8 mouse cellular contexts compared by ENCODE assay signal in genomic region chr8:107424597-107425229, GRCm38 (mm10). TPM values are rescaled to one million over a fixed set of nuclear protein-coding genes. Genes with fewer than 3 reads are reported as not detected.
A peak's percentile ranks its signal among the peaks of the same experiment; 100 is the strongest.
DNase-seq lines count a peak whose midpoint lies in the region; ATAC-seq and TF ChIP-seq lines count a peak whose summit lies in the region.

Nob1 (minus strand) TSS chr8:107425051.

- peak; percentile 64 for TF ChIP-seq CTCF in E14TG2a.4 (conservative IDR thresholded peaks at IDR 0.05; ENCODE audit: low read length)
- TF ChIP-seq CTCF in liver, postnatal 0 days (IDR thresholded peaks at IDR 0.05; ENCODE audit: low read depth) = peak; percentile 100

- peaks cover 48% of the 10 kb centered on the region for H3K4me1 ChIP-seq in E14TG2a.4 (replicated peaks; ENCODE audit: low read depth, low read length)
- peaks cover 21% of the 10 kb centered on the region for H3K4me1 ChIP-seq in forebrain, embryonic 13.5 days
- H3K4me1 ChIP-seq in liver, postnatal 0 days (ENCODE audit: insufficient read depth) = peaks cover 17% of the 10 kb centered on the region
- H3K4me1 ChIP-seq in neural tube, embryonic 14.5 days (ENCODE audit: control insufficient read depth, insufficient read depth, low read length) = peaks cover 8% of the 10 kb centered on the region

- peak within 1 kb of the TSS; percentile 58; the same call in 1 of the 2 replicates for H3K27ac ChIP-seq in forebrain, embryonic 13.5 days
- H3K27ac ChIP-seq in liver, postnatal 0 days (ENCODE audit: low read depth) = peak within 1 kb of the TSS; percentile 78
- peak within 1 kb of the TSS; percentile 75 for H3K27ac ChIP-seq in neural tube, embryonic 14.5 days (ENCODE audit: low read depth, low read length)

- WGBS in forebrain, embryonic 13.5 days = under 1% methylated on average over 50 of the region's 50 CpGs
- under 1% methylated on average over 50 of the region's 50 CpGs for WGBS in large intestine, adult 2 months
- under 1% methylated on average over 50 of the region's 50 CpGs for WGBS in liver, postnatal 0 days (ENCODE audit: insufficient replicate concordance)
- under 1% methylated on average over 47 of the region's 50 CpGs for whole genome bisulfite sequencing in neural tube, embryonic 14.5 days

- peak within 1 kb of the TSS; percentile 97 for H3K4me3 ChIP-seq in E14TG2a.4 (replicated peaks; ENCODE audit: low read length)
- peak within 1 kb of the TSS; percentile 85 for H3K4me3 ChIP-seq in forebrain, embryonic 13.5 days
- H3K4me3 ChIP-seq in liver, postnatal 0 days (ENCODE audit: low read depth, low read length) = peak within 1 kb of the TSS; percentile 72
- H3K4me3 ChIP-seq in neural tube, embryonic 14.5 days (ENCODE audit: low read depth, low read length) = peak within 1 kb of the TSS; percentile 66

- H3K36me3 ChIP-seq in E14TG2a.4 (ENCODE audit: insufficient read depth, low read length) = peaks cover 40% of the 10 kb centered on the region
- H3K36me3 ChIP-seq in forebrain, embryonic 13.5 days (ENCODE audit: poor library complexity, severe bottlenecking) = peaks cover 33% of the 10 kb centered on the region
- peaks cover 10% of the 10 kb centered on the region for H3K36me3 ChIP-seq in liver, postnatal 0 days (replicated peaks; ENCODE audit: insufficient read depth, low read length)
- peaks cover 15% of the 10 kb centered on the region; the same call in 1 of the 2 replicates for H3K36me3 ChIP-seq in neural tube, embryonic 14.5 days (ENCODE audit: control insufficient read depth, insufficient read depth, low read length)

- 0 out of 2 replicates have a peak, but pooled peaks cover under 1% of the 10 kb centered on the region for H3K9me3 ChIP-seq in E14TG2a.4 (ENCODE audit: low read length)
- no peaks in the 10 kb centered on the region for H3K9me3 ChIP-seq in forebrain, embryonic 13.5 days (replicated peaks)
- H3K9me3 ChIP-seq in liver, postnatal 0 days (ENCODE audit: low read length) = no peaks in the 10 kb centered on the region
- H3K9me3 ChIP-seq in neural tube, embryonic 14.5 days (ENCODE audit: control insufficient read depth, low read length) = no peaks in the 10 kb centered on the region

- no peak for TF ChIP-seq EP300 in liver, postnatal 0 days (IDR thresholded peaks at IDR 0.05; ENCODE audit: low read depth)

- H3K9ac ChIP-seq in forebrain, embryonic 13.5 days = peak within 1 kb of the TSS; percentile 90
- peak within 1 kb of the TSS; percentile 91 for H3K9ac ChIP-seq in liver, postnatal 0 days (replicated peaks)
- H3K9ac ChIP-seq in neural tube, embryonic 14.5 days (replicated peaks; ENCODE audit: low read depth, low read length) = peak within 1 kb of the TSS; percentile 67

- peak; percentile 98 for DNase-seq in c-Kit-positive CD71-positive TER-119-positive erythroid progenitor cells, embryonic 14.5 days (ENCODE audit: low spot score)
- DNase-seq in heart, postnatal 10 days = peak; percentile 97 to 98
- DNase-seq in large intestine, adult 2 months (ENCODE audit: low read depth, low spot score) = peak; percentile 92
- DNase-seq in liver, postnatal 0 days = peak; percentile 98
- DNase-seq in testis, postnatal 10 days (ENCODE audit: low spot score) = peak; percentile 99

- no peaks in the 10 kb centered on the region for H3K27me3 ChIP-seq in E14TG2a.4 (ENCODE audit: insufficient read depth, low read length)
- H3K27me3 ChIP-seq in forebrain, embryonic 13.5 days = peaks cover 8% of the 10 kb centered on the region; the same call in 1 of the 2 replicates
- H3K27me3 ChIP-seq in liver, postnatal 0 days (ENCODE audit: insufficient read depth, low read length) = no peaks in the 10 kb centered on the region
- no peaks in the 10 kb centered on the region for H3K27me3 ChIP-seq in neural tube, embryonic 14.5 days (ENCODE audit: control insufficient read depth, insufficient read depth, low read length)

- peak within 1 kb of the TSS; percentile 74 for H3K4me2 ChIP-seq in forebrain, embryonic 13.5 days
- peak within 1 kb of the TSS; percentile 87 for H3K4me2 ChIP-seq in liver, postnatal 0 days (ENCODE audit: low read depth, low read length)
- H3K4me2 ChIP-seq in neural tube, embryonic 14.5 days (ENCODE audit: low read depth, low read length) = peak within 1 kb of the TSS; percentile 90

- intact Hi-C loops in heart, postnatal 10 days (cut with DNase I) = loop anchor here (1.0 to 5.0 kb wide), 2 partner anchors 38 to 322 kb away; no protein-coding TSS in a partner anchor

- peak; percentile 99 for ATAC-seq in forebrain, embryonic 13.5 days
- ATAC-seq in liver, postnatal 0 days = peak; percentile 97
- peak; percentile 100 for ATAC-seq in neural tube, embryonic 14.5 days (ENCODE audit: low read depth)

RNA-seq across cellular contexts. Expression of gene Nob1, which starts in this region (rescaled TPM):
- polyA plus RNA-seq in forebrain, embryonic 13.5 days (2015; fragmentation: Nextera tagmentation; extraction: Ambion mirVana) = 75.1 and 75.6 TPM in 2 replicates
- 10 to 100 TPM; 23.3 to 26.1 TPM for total RNA-seq in heart, postnatal 10 days (2021)
- 26.5 and 28.6 TPM in 2 replicates for polyA plus RNA-seq in large intestine, adult 2 months (2012; rRNA removed)
- 17.0 and 18.4 TPM in 2 replicates for polyA plus RNA-seq in liver, postnatal 0 days (2015; fragmentation: Nextera tagmentation; extraction: Ambion mirVana)
- 60.8 and 62.6 TPM in 2 replicates for polyA plus RNA-seq in neural tube, embryonic 14.5 days (2014; fragmentation: Nextera tagmentation; extraction: Ambion mirVana)

Comparison
In these comparisons a context has a peak if more than half of its experiments do, and no peak if none do; other contexts are left out.
1. Peak in every context shown above with its lines: DNase-seq, ATAC-seq, H3K4me3 ChIP-seq and H3K27ac ChIP-seq.